Mouse (Mus musculus): ENCODE measurements around the gene Ncoa7. TPM values are rescaled to one million over a fixed set of nuclear protein-coding genes. Genes with fewer than 3 reads are reported as not detected.

Gene Ncoa7
- polyA plus RNA-seq, 1 experiment: 35.6 TPM

- WGBS: 87% methylated on average over 4 of the region's 4 CpGs
- peaks cover 1% of the 10 kb centered on the region; the same call in 1 of the 2 replicates for H3K4me1 ChIP-seq (ENCODE audit: control insufficient read depth, insufficient read depth, low read length)
Observed at GRCm38 (mm10) chr10:30762284-30762964, 40.7 kb downstream of the Ncoa7 start.

GRCm38 (mm10) chr10:30759360-30760147, 43.6 kb downstream of the Ncoa7 start:
- H3K4me3 ChIP-seq (replicated peaks; ENCODE audit: control insufficient read depth, low read depth, low read length): no peak overlapping the region
- TF ChIP-seq CTCF (IDR thresholded peaks at IDR 0.05; ENCODE audit: control insufficient read depth, insufficient read depth, low read length): no peak
- no peak for TF ChIP-seq POLR2A (IDR thresholded peaks at IDR 0.05; ENCODE audit: borderline replicate concordance, control insufficient read depth, low read depth, low read length)
- peaks cover 4% of the 10 kb centered on the region; the same call in 1 of the 2 replicates for H3K4me1 ChIP-seq (ENCODE audit: control insufficient read depth, insufficient read depth, low read length)
- no peak overlapping the region for H3K27ac ChIP-seq (ENCODE audit: control insufficient read depth, insufficient read depth, low read depth, low read length, poor library complexity)
- WGBS: 95% methylated on average over 8 of the region's 8 CpGs

More at GRCm38 (mm10) chr10:30762284-30762964, 40.7 kb downstream of the Ncoa7 start:
- Histone ChIP-seq H3K27ac (ENCODE audit: control insufficient read depth, insufficient read depth, low read depth, low read length, poor library complexity) (peak overlapping the region; percentile 78), H3K4me3 (replicated peaks; ENCODE audit: control insufficient read depth, low read depth, low read length) (no peak overlapping the region)
- TF ChIP-seq CTCF (IDR thresholded peaks at IDR 0.05; ENCODE audit: control insufficient read depth, insufficient read depth, low read length) (no peak), POLR2A (IDR thresholded peaks at IDR 0.05; ENCODE audit: borderline replicate concordance, control insufficient read depth, low read depth, low read length) (no peak)

GRCm38 (mm10) chr10:30756064-30756463, 47.1 kb downstream of the Ncoa7 start:
- peaks cover 4% of the 10 kb centered on the region; the same call in 1 of the 2 replicates for H3K4me1 ChIP-seq (ENCODE audit: control insufficient read depth, insufficient read depth, low read length)
- TF ChIP-seq POLR2A (IDR thresholded peaks at IDR 0.05; ENCODE audit: borderline replicate concordance, control insufficient read depth, low read depth, low read length) (no peak), CTCF (IDR thresholded peaks at IDR 0.05; ENCODE audit: control insufficient read depth, insufficient read depth, low read length) (no peak)
- H3K4me3 ChIP-seq (replicated peaks; ENCODE audit: control insufficient read depth, low read depth, low read length): no peak overlapping the region
- H3K27ac ChIP-seq (ENCODE audit: control insufficient read depth, insufficient read depth, low read depth, low read length, poor library complexity): no peak overlapping the region

GRCm38 (mm10) chr10:30754825-30755457, 48.2 kb downstream of the Ncoa7 start:
- Histone ChIP-seq H3K4me3 (replicated peaks; ENCODE audit: control insufficient read depth, low read depth, low read length) (no peak overlapping the region), H3K27ac (ENCODE audit: control insufficient read depth, insufficient read depth, low read depth, low read length, poor library complexity) (peak overlapping the region; percentile 50; the same call in 1 of the 2 replicates), H3K4me1 (ENCODE audit: control insufficient read depth, insufficient read depth, low read length) (peaks cover 4% of the 10 kb centered on the region; the same call in 1 of the 2 replicates)
- TF ChIP-seq POLR2A (IDR thresholded peaks at IDR 0.05; ENCODE audit: borderline replicate concordance, control insufficient read depth, low read depth, low read length) (no peak), CTCF (IDR thresholded peaks at IDR 0.05; ENCODE audit: control insufficient read depth, insufficient read depth, low read length) (no peak)
- 7% methylated on average over 4 of the region's 4 CpGs for WGBS

- TF ChIP-seq POLR2A (IDR thresholded peaks at IDR 0.05; ENCODE audit: borderline replicate concordance, control insufficient read depth, low read depth, low read length) (no peak), CTCF (IDR thresholded peaks at IDR 0.05; ENCODE audit: control insufficient read depth, insufficient read depth, low read length) (no peak)
- no peak overlapping the region for H3K4me3 ChIP-seq (replicated peaks; ENCODE audit: control insufficient read depth, low read depth, low read length)
- H3K4me1 ChIP-seq (ENCODE audit: control insufficient read depth, insufficient read depth, low read length): peaks cover 4% of the 10 kb centered on the region; the same call in 1 of the 2 replicates
- 69% methylated on average over 3 of the region's 3 CpGs for WGBS
- H3K27ac ChIP-seq (ENCODE audit: control insufficient read depth, insufficient read depth, low read depth, low read length, poor library complexity): no peak overlapping the region
Observed at GRCm38 (mm10) chr10:30754082-30754481, 49.0 kb downstream of the Ncoa7 start.

- TF ChIP-seq POLR2A (IDR thresholded peaks at IDR 0.05; ENCODE audit: borderline replicate concordance, control insufficient read depth, low read depth, low read length): no peak
- WGBS: 82% methylated on average over 3 of the region's 3 CpGs
- Histone ChIP-seq H3K4me1 (ENCODE audit: control insufficient read depth, insufficient read depth, low read length) (peaks cover 4% of the 10 kb centered on the region; the same call in 1 of the 2 replicates), H3K27ac (ENCODE audit: control insufficient read depth, insufficient read depth, low read depth, low read length, poor library complexity) (no peak overlapping the region), H3K4me3 (replicated peaks; ENCODE audit: control insufficient read depth, low read depth, low read length) (no peak overlapping the region)
Observed at GRCm38 (mm10) chr10:30752485-30752884, 50.6 kb downstream of the Ncoa7 start.

GRCm38 (mm10) chr10:30751586-30751985, 51.5 kb downstream of the Ncoa7 start:
- H3K27ac ChIP-seq (ENCODE audit: control insufficient read depth, insufficient read depth, low read depth, low read length, poor library complexity): no peak overlapping the region
- WGBS: 47% methylated on average over 4 of the region's 4 CpGs
- no peak for TF ChIP-seq POLR2A (IDR thresholded peaks at IDR 0.05; ENCODE audit: borderline replicate concordance, control insufficient read depth, low read depth, low read length)
- TF ChIP-seq CTCF (IDR thresholded peaks at IDR 0.05; ENCODE audit: control insufficient read depth, insufficient read depth, low read length): no peak
- peaks cover 4% of the 10 kb centered on the region; the same call in 1 of the 2 replicates for H3K4me1 ChIP-seq (ENCODE audit: control insufficient read depth, insufficient read depth, low read length)
- no peak overlapping the region for H3K4me3 ChIP-seq (replicated peaks; ENCODE audit: control insufficient read depth, low read depth, low read length)

GRCm38 (mm10) chr10:30749807-30750206, 53.3 kb downstream of the Ncoa7 start:
- Histone ChIP-seq H3K4me1 (ENCODE audit: control insufficient read depth, insufficient read depth, low read length) (peaks cover 2% of the 10 kb centered on the region; the same call in 1 of the 2 replicates), H3K4me3 (replicated peaks; ENCODE audit: control insufficient read depth, low read depth, low read length) (no peak overlapping the region), H3K27ac (ENCODE audit: control insufficient read depth, insufficient read depth, low read depth, low read length, poor library complexity) (peak overlapping the region; percentile 76; the same call in 1 of the 2 replicates)
- no peak for TF ChIP-seq CTCF (IDR thresholded peaks at IDR 0.05; ENCODE audit: control insufficient read depth, insufficient read depth, low read length)
- TF ChIP-seq POLR2A (IDR thresholded peaks at IDR 0.05; ENCODE audit: borderline replicate concordance, control insufficient read depth, low read depth, low read length): no peak
- 52% methylated on average over 4 of the region's 4 CpGs for WGBS

Measured in bone marrow, adult 2 months (tissue).